Mouse (Mus musculus) brain, adult 2 months (tissue): ENCODE data around the gene Gemin6.
A peak's percentile ranks its signal among the peaks of the same experiment; 100 is the strongest.
"Not testable (repeated sequence)": the region's sequence is repeated elsewhere in the genome, so short reads cannot be mapped to it uniquely, and the experiment has no call there.

ENCODE experiments used
- DNase-seq: peaks from one replicate; pipeline ENCODE4 v3.0.0; 2011; ENCODE audit warnings: low read depth, low spot score

The Gemin6 gene

DNA sequence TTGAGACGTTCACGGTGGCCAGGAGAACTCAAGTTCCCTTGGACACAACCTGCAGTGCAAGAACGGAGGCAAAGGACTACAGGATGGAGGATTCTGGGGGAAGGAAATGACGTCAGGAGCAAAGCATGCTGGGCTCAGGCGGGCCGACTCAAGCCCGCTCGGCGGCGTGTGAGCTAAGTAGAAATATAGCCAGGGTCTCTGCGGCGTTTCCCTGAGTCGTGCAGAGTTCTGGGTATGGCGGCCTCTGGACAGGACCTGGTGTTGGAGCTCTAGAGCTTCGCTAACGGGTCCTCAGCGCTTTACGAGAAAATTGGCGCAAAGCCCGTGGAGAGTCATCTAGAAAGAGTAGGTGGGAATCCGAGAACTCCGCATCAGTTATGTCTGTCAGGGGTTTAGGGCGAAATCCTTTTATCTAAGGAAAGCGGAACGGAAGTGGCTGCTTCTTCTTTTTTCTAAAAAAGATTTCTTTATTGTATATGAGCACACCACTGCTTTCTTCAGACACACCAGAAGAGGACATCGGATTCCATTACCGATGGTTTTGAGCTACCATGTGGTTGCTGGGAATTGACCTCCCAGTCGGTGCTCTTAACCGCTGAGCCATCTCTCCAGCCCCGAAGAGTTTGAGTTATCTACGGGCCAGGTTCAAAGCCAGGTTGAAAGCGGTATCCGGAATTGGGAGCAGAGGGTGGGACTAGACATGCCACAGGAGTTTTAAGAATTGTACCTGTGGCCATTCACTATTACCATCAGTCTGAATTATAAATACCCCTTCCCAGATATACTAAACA is at the start of gene Gemin6:
TSS of gene Gemin6 (plus strand) at position 116 of the 791 bp plus-strand sequence.
- DNase-seq: peak; percentile 98

GRCm38 (mm10) chr17:80174699-80175385 is 49.4 kb upstream of the Gemin6 start:
- DNase-seq: no peak

- no peak for DNase-seq
Measured at GRCm38 (mm10) chr17:80175386-80175739, 48.9 kb upstream of the Gemin6 start.

GRCm38 (mm10) chr17:80175966-80176365 is 48.3 kb upstream of the Gemin6 start:
- no peak for DNase-seq

- not testable (repeated sequence) for DNase-seq
Measured at GRCm38 (mm10) chr17:80178846-80179245, 45.4 kb upstream of the Gemin6 start.

- DNase-seq: peak; percentile 90
Measured at GRCm38 (mm10) chr17:80179959-80180358, 44.3 kb upstream of the Gemin6 start.

DNA sequence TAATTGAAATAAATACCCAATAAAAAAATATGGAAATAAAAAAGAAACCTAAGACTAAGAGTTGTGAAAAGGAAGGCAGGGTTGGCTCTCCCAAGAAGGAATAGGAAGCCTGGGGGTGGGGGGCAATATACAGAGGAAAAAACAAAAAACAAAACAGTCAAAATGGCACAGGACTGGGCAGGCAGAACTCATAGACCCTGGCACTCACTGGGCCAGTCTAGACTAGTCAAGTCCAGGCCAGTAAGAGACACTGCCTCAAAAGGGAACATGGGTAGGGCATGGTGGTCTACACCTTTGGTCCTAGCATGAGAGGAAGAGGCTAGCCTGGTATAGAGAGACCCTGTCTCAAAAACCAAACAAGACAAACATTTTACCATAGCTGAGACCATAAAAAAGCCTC is 43.8 kb upstream of the Gemin6 start:
- DNase-seq: no peak

DNA sequence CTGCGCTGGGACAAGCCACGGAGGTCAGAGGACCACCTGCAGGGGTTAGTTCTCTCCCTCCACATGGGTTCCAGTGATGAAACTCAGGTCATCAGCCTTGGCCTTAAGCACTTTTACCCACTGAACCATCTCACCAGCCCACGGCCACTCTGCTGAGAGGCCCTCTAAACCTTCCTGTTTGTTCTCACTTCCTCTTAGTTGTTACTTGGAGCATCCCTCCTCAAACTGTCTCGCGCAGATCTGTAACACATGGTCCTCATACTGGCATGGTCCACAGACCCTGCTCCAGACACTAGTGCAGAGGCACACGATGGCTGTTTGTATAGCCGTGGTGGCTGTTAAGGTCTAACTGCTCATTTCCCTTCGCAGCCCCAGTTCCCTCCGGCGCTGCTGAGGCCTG is 40.6 kb upstream of the Gemin6 start:
- DNase-seq: no peak

DNA sequence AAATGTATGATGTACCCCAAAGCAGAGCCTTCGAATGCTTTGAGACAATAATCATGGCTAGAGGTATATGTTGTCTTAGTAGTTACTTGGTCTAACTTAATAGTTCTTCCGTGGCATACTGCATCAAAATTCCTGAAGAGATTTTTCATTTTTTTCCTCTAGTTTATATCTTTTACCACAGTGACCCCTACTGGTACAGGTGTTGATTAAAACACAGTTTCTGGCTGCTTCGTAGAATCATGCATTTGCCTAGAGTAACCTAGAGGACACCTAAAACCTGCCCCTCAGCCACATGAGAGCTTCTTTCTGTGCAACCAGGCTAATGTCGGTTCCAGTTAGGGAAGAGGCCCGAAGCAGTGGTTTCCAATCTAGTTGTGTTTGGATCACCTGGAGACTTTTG is 31.2 kb upstream of the Gemin6 start:
- DNase-seq: peak; percentile 49

GRCm38 (mm10) chr17:80199160-80199778 is 25.0 kb upstream of the Gemin6 start:
- no peak for DNase-seq

GRCm38 (mm10) chr17:80205657-80206056 is 18.6 kb upstream of the Gemin6 start:
- DNase-seq: no peak

- DNase-seq: peak; percentile 67
Measured at GRCm38 (mm10) chr17:80206301-80206670, 18.0 kb upstream of the Gemin6 start.

- peak; percentile 100 for DNase-seq
Measured at GRCm38 (mm10) chr17:80206671-80207581, 17.3 kb upstream of the Gemin6 start, which contains the start of the genes Srsf7 and Ttc39d. TSS of gene Srsf7 (minus strand) at chr17:80207307. TSS of gene Ttc39d (plus strand) at chr17:80207460.

- DNase-seq: not testable (repeated sequence)
Measured at GRCm38 (mm10) chr17:80213998-80214397, 10.2 kb upstream of the Gemin6 start.

DNA sequence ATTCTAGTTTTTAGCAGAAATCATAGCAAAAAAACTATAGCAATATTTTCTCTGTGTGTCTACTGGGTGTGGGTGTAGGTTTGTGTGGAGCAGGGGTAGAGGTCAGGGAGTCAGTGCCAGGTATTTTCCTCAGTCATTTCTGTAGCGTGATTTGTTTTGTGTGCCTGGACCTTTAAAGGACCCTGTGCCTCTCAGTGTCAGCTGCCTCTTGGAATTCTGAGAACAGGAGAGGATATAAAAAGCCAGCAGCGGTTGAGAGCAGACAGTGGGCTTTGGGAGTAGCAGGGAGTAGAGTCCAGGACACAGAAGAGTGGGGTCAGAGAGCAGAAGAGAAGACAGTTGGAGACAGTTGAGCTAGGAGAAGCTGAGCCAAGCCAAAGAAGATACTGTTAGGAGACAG is 4.1 kb upstream of the Gemin6 start:
- DNase-seq: no peak

GRCm38 (mm10) chr17:80221202-80221601 is 3.0 kb upstream of the Gemin6 start:
- no peak for DNase-seq

DNA sequence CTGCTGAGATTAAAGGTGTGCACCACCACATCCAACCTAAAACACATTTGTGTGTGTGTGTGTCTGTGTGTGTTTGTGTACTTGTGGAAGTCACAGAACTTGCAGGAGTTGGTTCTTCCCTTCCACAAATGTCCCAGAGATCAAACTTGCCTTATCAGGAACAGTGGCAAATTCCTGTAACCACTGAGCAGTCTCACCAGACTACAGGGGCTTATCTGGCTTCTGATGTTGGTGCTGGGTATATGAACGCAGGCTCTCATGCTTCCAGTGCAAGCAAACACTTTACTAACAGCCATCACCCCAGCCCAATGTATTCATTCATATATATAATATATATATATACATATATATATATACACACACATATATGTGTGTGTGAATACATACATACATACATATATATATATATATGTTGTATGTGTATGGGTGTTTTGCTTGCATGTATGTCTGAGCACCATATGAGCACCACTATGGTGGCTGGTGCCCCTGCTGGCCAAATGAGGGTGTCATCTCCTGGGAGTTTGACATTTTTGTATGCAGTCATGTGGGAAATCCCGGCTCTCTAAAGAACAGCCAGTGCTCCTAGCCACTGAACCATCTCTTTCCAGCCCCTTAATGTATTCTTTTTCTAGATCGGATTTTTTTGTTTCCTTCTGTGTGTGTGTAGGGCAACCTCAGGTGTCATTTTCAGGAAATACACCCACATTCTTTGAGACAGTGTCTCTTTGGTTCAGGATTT is 2.2 kb upstream of the Gemin6 start:
- no peak for DNase-seq

DNA sequence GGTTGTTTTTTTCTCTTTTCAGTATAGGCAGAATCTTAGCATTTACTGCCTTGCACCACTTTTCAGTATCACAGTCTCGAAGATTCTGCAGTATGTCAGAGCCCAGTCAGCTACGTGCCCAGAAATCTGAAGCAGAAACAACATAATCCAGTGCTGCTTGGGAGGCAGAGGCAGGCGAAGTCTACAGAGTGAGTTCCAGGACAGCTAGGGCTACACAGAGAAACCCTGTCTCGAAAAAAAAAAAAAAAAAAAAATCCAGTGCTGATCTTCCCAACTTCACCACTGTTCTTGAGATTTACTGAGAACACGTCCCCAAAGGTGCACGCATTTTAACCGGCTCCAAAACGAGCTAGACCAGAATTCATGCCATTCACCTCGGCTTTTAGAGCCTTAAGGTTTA is 412 bp upstream of the Gemin6 start:
- no peak for DNase-seq

- not testable (repeated sequence) for DNase-seq
Measured at GRCm38 (mm10) chr17:80225142-80225541, 901 bp downstream of the Gemin6 start.

GRCm38 (mm10) chr17:80229396-80229795 is 5.2 kb downstream of the Gemin6 start:
- DNase-seq: no peak

DNA sequence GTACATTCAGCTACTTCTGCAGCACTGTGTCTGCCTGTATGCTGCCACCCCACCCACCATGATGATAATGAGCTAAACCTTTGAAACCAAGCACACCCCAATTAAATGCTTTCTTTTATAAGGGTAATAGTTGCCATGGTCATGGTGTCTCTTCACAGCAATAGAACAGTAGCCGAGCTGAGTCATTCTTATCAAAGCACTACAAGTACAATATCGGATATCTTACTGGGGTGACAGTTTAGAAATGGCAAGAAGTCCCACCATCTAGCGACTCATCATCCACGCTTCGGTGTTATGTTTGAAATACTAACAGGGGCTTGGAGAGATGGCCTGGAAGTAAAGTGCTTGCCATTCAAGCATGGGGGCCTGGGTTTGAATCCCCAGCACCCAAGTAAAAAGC is 9.6 kb downstream of the Gemin6 start:
- DNase-seq: no peak
